Mouse (Mus musculus): Measurements from ENCODE around the gene 9930021J03Rik. TPM values are rescaled to one million over a fixed set of nuclear protein-coding genes. Genes with fewer than 3 reads are reported as not detected.

The 9930021J03Rik gene
- 10 to 100 TPM; 40.9 to 41.2 TPM for total RNA-seq (2021)
- long read RNA-seq, experiment 1, partial matches to known transcripts: 5 of 10 reads
- long read RNA-seq, experiment 1, other reads (novel, unspliced or antisense): 5 of 10 reads
- long read RNA-seq, experiment 2, full-length matches to known transcripts: 3 of 11 reads
- long read RNA-seq, experiment 2, partial matches to known transcripts: 3 of 11 reads
- long read RNA-seq, experiment 2, other reads (novel, unspliced or antisense): 5 of 11 reads

- Histone ChIP-seq H3K4me3 (peak within 1 kb of the TSS; percentile 90), H3K27ac (peak within 1 kb of the TSS; percentile 94)
- no peak for TF ChIP-seq CTCF (conservative IDR thresholded peaks at IDR 0.05)
- peak; percentile 98 to 100 for DNase-seq (ENCODE audit: low spot score in 2 of 2)
Observed at GRCm38 (mm10) chr19:29805917-29806785, at the start of gene 9930021J03Rik. Gene 9930021J03Rik (minus strand): TSS chr19:29805989.

- no peak for TF ChIP-seq CTCF (conservative IDR thresholded peaks at IDR 0.05)
- no peak for DNase-seq (ENCODE audit: low spot score in 2 of 2)
- Histone ChIP-seq H3K4me3 (no peak overlapping the region), H3K27ac (no peak overlapping the region)
Observed at GRCm38 (mm10) chr19:29853711-29854110, 47.9 kb upstream of the 9930021J03Rik start.

GRCm38 (mm10) chr19:29851036-29851690 lies 45.4 kb upstream of the 9930021J03Rik start:
- H3K4me3 ChIP-seq: no peak overlapping the region
- no peak for DNase-seq (ENCODE audit: low spot score in 2 of 2)
- no peak overlapping the region for H3K27ac ChIP-seq
- TF ChIP-seq CTCF (conservative IDR thresholded peaks at IDR 0.05): no peak

GRCm38 (mm10) chr19:29849924-29850551 lies 44.2 kb upstream of the 9930021J03Rik start:
- TF ChIP-seq CTCF (conservative IDR thresholded peaks at IDR 0.05): no peak
- Histone ChIP-seq H3K4me3 (no peak overlapping the region), H3K27ac (no peak overlapping the region)
- no peak for DNase-seq (ENCODE audit: low spot score in 2 of 2)

DNA sequence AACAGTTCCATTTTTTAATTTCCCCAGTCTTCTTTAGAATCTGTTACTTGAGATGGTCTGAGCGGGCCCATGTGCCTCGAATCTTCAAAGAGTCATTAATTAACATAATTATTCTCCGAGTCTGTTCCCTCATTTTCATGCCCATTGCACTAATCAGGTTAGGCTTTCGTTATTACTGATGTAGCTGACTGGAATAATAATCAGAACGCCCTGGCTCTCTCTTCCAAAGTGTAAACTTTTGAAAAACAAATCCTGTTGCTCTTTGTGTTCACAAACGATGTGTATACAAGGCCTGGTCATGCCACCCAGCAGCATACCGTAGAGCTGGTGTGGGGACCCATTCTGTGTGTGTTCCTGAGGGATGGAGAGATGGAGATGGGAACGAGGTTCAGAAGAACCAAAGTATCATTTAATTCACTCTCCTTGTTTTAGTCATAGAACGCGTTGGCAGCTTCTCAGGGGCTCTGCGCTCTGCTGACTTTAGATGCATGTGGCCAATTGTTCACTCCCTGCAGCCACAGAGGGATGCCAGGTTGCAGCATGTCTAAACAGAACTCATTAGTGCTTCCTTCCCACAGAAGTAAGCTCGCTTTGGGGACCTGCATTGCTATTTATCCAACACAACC lies 38.4 kb upstream of the 9930021J03Rik start:
- no peak overlapping the region for H3K4me3 ChIP-seq
- no peak for TF ChIP-seq CTCF (conservative IDR thresholded peaks at IDR 0.05)
- H3K27ac ChIP-seq: peak overlapping the region; percentile 73
- peak in 1 of 2 experiments; percentile 46 for DNase-seq (ENCODE audit: low spot score in 2 of 2)

GRCm38 (mm10) chr19:29843641-29844035 lies 37.8 kb upstream of the 9930021J03Rik start:
- Histone ChIP-seq H3K27ac (peak overlapping the region; percentile 73), H3K4me3 (no peak overlapping the region)
- DNase-seq (ENCODE audit: low spot score in 2 of 2): no peak
- TF ChIP-seq CTCF (conservative IDR thresholded peaks at IDR 0.05): no peak

GRCm38 (mm10) chr19:29842973-29843372 lies 37.2 kb upstream of the 9930021J03Rik start:
- no peak for TF ChIP-seq CTCF (conservative IDR thresholded peaks at IDR 0.05)
- no peak for DNase-seq (ENCODE audit: low spot score in 2 of 2)
- Histone ChIP-seq H3K4me3 (no peak overlapping the region), H3K27ac (peak overlapping the region; percentile 73)

DNA sequence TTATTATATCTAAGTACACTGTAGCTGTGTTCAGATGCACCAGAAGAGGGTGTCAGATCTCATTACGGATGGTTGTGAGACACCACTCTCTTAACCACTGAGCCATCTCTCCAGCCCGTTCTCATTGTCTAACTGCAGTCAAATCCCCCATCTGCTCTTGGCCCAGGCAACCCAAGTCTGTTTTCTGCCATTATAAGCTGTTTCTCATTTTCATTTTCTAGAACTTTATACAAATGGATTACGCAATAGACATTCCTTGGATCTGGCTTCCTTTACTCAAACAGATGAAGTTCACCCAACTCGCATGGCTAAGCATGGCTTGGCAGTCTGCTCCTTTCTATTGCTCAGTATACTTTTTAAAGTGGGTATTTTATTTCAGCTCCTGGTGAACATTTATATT lies 34.9 kb upstream of the 9930021J03Rik start:
- no peak overlapping the region for H3K27ac ChIP-seq
- H3K4me3 ChIP-seq: no peak overlapping the region
- TF ChIP-seq CTCF (conservative IDR thresholded peaks at IDR 0.05): peak; percentile 40; the same call in 1 of the 2 replicates
- peak in 1 of 2 experiments; percentile 22 for DNase-seq (ENCODE audit: low spot score in 2 of 2)

- DNase-seq (ENCODE audit: low spot score in 2 of 2): no peak
- no peak for TF ChIP-seq CTCF (conservative IDR thresholded peaks at IDR 0.05)
- H3K27ac ChIP-seq: peak overlapping the region; percentile 53; the same call in 1 of the 2 replicates
- no peak overlapping the region for H3K4me3 ChIP-seq
Observed at GRCm38 (mm10) chr19:29838636-29839135, 32.9 kb upstream of the 9930021J03Rik start.

GRCm38 (mm10) chr19:29838171-29838570 lies 32.4 kb upstream of the 9930021J03Rik start:
- H3K27ac ChIP-seq: peak overlapping the region; percentile 53; the same call in 1 of the 2 replicates
- TF ChIP-seq CTCF (conservative IDR thresholded peaks at IDR 0.05): no peak
- no peak overlapping the region for H3K4me3 ChIP-seq
- no peak for DNase-seq (ENCODE audit: low spot score in 2 of 2)

GRCm38 (mm10) chr19:29835364-29836034 lies 29.7 kb upstream of the 9930021J03Rik start:
- H3K27ac ChIP-seq: no peak overlapping the region
- DNase-seq (ENCODE audit: low spot score in 2 of 2): no peak
- TF ChIP-seq CTCF (conservative IDR thresholded peaks at IDR 0.05): no peak
- no peak overlapping the region for H3K4me3 ChIP-seq

Measured in layer of hippocampus, adult 2 months (tissue).